Mouse (Mus musculus) neural tube, embryonic 11.5 days (tissue): ENCODE measurements around the gene Pdzk1ip1. TPM values are rescaled to one million over a fixed set of nuclear protein-coding genes. Genes with fewer than 3 reads are reported as not detected.

ENCODE experiments used
- ATAC-seq: fragments of 200-750 bp; cut with Nextera tagmentation; 2 replicates; pipeline ENCODE4 v1.8.0; 2017; ENCODE audit warnings: moderate number of reproducible peaks, mild to moderate bottlenecking, moderate TSS enrichment, moderate library complexity; ENCODE audit not compliant: insufficient read depth, low FRiP score, low TSS enrichment
- DNase-seq: peaks from one replicate; pipeline ENCODE4 v3.0.0-alpha.2; 2015; ENCODE audit warnings: low spot score
- H3K27ac ChIP-seq: fragments of 300-500 bp; sonication (generic); 2 replicates; pipeline ENCODE4 v1.5.1; 2014; ENCODE audit warnings: low read depth, mild to moderate bottlenecking, low read length
- H3K27me3 ChIP-seq: fragments of 300-500 bp; sonication (generic); 2 replicates; pipeline ENCODE4 v1.6.1; 2014; ENCODE audit warnings: mild to moderate bottlenecking, low read length, mixed read lengths; ENCODE audit not compliant: control insufficient read depth, insufficient read depth
- H3K36me3 ChIP-seq: fragments of 300-500 bp; sonication (generic); 2 replicates; pipeline ENCODE4 v1.6.1; 2014; ENCODE audit warnings: mild to moderate bottlenecking, low read length, moderate library complexity, mixed read lengths; ENCODE audit not compliant: control insufficient read depth, insufficient read depth
- H3K4me1 ChIP-seq: fragments of 300-500 bp; sonication (generic); 2 replicates; pipeline ENCODE4 v1.6.1; 2014; ENCODE audit warnings: low read length, mixed read lengths; ENCODE audit not compliant: control insufficient read depth, insufficient read depth
- H3K4me2 ChIP-seq: fragments of 300-500 bp; sonication (generic); 2 replicates; pipeline ENCODE4 v1.6.1; 2014; ENCODE audit warnings: low read depth, mild to moderate bottlenecking, moderate library complexity
- H3K4me3 ChIP-seq: fragments of 300-500 bp; sonication (generic); 2 replicates; pipeline ENCODE4 v1.5.1; 2014; ENCODE audit warnings: low read depth, low read length
- H3K9ac ChIP-seq: fragments of 300-500 bp; sonication (generic); 2 replicates; pipeline ENCODE4 v1.6.1; 2014; ENCODE audit warnings: mild to moderate bottlenecking, low read length
- H3K9me3 ChIP-seq: fragments of 300-500 bp; sonication (generic); 2 replicates; pipeline ENCODE4 v1.6.1; 2016; ENCODE audit warnings: low read length; ENCODE audit not compliant: control insufficient read depth
- WGBS: fragments of 180-500 bp; shearing (Covaris S2); extraction: QIAGEN DNeasy Blood & Tissue Kit; methylation state at CpG from one replicate; pipeline ENCODE4 v1.1.7; 2014; 5-methylcytosine and 5-hydroxymethylcytosine counted together
- polyA plus RNA-seq: library from polyadenylated mRNA; unstranded; fragments of >200 nt; fragmentation: Nextera tagmentation; extraction: Ambion mirVana; gene quantifications from 2 replicates; pipeline ENCODE4 v1.2.1, GENCODE M21; 2014

Pdzk1ip1 gene
- polyA plus RNA-seq = 9.7 and 14.7 TPM in 2 replicates

DNA sequence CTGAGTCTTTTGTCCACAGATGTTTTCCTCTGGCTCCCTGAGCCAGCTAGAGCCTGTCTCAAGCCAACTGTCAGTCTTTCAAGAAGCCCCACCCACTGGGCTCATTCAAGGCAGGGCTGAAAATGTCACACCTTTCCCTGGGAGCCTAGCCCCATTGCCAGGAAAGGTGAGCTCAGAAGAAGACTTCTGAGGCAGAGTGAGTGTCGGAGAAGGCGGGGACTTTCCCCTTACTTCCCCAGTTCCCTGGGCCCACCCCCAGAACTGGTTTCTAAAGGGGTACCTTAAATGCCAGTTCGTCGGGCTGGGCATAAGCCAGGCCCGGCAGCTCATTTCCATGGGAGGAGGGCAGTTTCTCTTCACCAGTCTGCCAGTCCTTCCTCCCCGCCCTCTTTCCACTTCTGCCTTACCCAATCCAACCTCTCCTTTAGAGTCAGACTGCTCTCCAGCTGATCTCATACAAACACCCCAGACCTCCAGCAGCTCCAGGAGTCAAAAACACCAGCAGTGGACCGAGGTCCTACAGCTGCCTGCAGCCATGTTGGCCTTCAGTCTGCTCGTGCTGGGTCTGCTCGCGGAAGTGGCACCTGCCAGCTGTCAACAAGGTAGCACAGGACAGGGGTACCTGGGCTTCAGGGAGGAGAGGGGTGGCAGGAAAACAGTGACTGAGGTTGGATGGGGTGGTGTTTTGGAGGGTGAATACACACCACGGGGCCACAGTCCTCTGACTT lies at the start of gene Pdzk1ip1:
Gene Pdzk1ip1, plus strand, starts transcription at position 98 of the 728 bp plus-strand sequence.
- H3K4me2 ChIP-seq = no peak within 1 kb of the TSS
- no peak within 1 kb of the TSS; the same call in 1 of the 2 replicates for H3K4me3 ChIP-seq
- no peaks in the 10 kb centered on the region for H3K9me3 ChIP-seq
- no peaks in the 10 kb centered on the region for H3K36me3 ChIP-seq
- no peak for ATAC-seq
- peaks cover 5% of the 10 kb centered on the region; the same call in 1 of the 2 replicates for H3K27me3 ChIP-seq
- no peaks in the 10 kb centered on the region for H3K4me1 ChIP-seq
- WGBS = 20% methylated on average over 11 of the region's 11 CpGs
- H3K9ac ChIP-seq = no peak within 1 kb of the TSS
- DNase-seq = no peak
- H3K27ac ChIP-seq = no peak within 1 kb of the TSS

DNA sequence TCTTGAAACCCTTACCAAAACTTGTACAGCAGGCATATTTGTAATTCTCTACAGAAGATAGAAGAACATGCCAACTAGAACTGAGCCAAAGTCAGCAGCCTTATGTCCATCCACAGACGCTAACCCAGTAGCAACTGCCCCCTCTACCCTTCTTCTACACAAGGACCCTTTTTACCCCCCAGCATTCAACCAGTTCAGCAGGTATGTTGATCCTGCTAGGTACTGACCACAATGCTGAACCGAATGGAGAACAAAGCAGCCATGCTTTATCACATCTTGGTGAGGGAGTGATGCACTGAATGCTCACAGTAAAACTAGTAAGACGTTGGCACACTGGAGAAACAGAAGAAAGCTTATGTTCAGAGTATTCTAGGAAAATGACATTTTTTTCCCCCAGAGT lies 42.9 kb upstream of the Pdzk1ip1 start:
- no peak for DNase-seq
- Histone ChIP-seq H3K36me3 (peaks cover 4% of the 10 kb centered on the region), H3K27me3 (peaks cover 11% of the 10 kb centered on the region), H3K4me3 (no peak overlapping the region), H3K27ac (no peak overlapping the region), H3K4me1 (no peaks in the 10 kb centered on the region), H3K9me3 (no peaks in the 10 kb centered on the region), H3K4me2 (no peak overlapping the region), H3K9ac (no peak overlapping the region)
- no peak for ATAC-seq
- 77% methylated on average over 3 of the region's 3 CpGs for WGBS

DNA sequence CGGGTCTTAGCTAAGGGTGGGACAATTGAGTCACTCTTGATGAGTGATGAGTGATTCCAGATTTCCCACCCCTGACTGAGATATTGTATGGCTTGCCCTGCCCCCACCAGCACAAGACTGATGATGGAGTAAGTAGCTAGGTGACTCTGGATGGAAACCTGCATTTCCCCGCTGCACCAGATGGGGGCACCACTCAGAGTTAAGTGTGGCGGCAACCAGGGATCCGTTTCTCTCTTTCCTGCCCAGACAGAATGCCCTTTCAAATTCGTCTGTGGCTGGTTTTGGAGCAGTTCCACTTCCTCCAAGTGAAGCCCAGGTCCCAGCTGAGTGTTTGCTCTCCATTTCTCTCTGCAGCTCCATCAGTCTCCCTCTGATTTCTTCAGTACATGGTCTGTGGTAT lies 40.8 kb upstream of the Pdzk1ip1 start:
- ATAC-seq = 0 out of 2 replicates have a peak, but pooled peaks have one; percentile 7
- Histone ChIP-seq H3K4me2 (no peak overlapping the region), H3K27ac (no peak overlapping the region), H3K9me3 (no peaks in the 10 kb centered on the region), H3K36me3 (no peaks in the 10 kb centered on the region), H3K27me3 (peaks cover 29% of the 10 kb centered on the region), H3K9ac (no peak overlapping the region), H3K4me3 (no peak overlapping the region), H3K4me1 (no peaks in the 10 kb centered on the region)
- WGBS = 2% methylated on average over 5 of the region's 5 CpGs
- peak; percentile 67 for DNase-seq

DNA sequence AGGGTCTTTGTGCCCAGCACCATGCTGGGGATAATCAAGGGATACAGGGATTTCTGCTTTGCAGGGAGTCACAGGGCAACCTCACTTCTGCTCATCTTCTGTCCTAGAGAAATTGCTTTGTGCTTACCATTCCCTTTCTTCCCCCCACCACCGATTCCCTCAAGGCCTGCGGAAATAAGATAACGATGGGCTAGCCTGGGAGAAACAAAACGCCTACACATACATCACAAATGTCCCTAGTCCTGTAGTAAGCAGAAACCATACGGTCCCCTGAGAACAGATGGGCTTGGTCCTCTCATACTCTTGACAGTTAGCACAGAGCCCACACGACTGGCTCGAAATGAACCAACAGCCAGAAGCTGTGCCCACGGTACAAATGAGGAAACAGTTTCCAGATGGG lies 40.3 kb upstream of the Pdzk1ip1 start:
- Histone ChIP-seq H3K4me3 (no peak overlapping the region), H3K27me3 (peaks cover 33% of the 10 kb centered on the region), H3K9ac (no peak overlapping the region), H3K4me2 (no peak overlapping the region), H3K9me3 (no peaks in the 10 kb centered on the region), H3K4me1 (no peaks in the 10 kb centered on the region), H3K27ac (no peak overlapping the region), H3K36me3 (no peaks in the 10 kb centered on the region)
- DNase-seq (no peak), ATAC-seq (no peak)
- WGBS = 71% methylated on average over 8 of the region's 8 CpGs

DNA sequence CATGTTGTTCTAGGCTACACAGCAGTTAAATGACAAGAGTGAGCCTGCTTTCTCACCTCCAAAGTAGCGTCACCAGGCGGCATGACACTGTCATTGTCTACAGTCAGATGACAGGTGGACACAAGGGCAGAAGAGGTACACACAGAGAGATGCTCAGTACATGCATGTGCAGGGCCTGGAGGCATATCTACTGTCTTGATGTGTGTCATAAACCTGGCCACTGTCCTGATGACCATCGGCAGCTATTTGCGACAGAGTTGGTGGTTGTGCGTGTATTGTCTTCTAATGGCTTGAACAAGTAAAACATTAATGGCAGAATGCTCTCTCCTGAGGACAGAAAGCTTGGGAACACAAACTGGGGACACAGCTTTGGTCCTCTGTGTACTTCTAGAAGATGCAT lies 37.3 kb upstream of the Pdzk1ip1 start:
- H3K36me3 ChIP-seq = no peaks in the 10 kb centered on the region
- no peaks in the 10 kb centered on the region for H3K4me1 ChIP-seq
- no peak for DNase-seq
- H3K27ac ChIP-seq = no peak overlapping the region
- no peak for ATAC-seq
- no peak overlapping the region for H3K9ac ChIP-seq
- peaks cover 59% of the 10 kb centered on the region for H3K27me3 ChIP-seq
- H3K4me2 ChIP-seq = no peak overlapping the region
- no peak overlapping the region for H3K4me3 ChIP-seq
- no peaks in the 10 kb centered on the region for H3K9me3 ChIP-seq
- 67% methylated on average over 5 of the region's 5 CpGs for WGBS

DNA sequence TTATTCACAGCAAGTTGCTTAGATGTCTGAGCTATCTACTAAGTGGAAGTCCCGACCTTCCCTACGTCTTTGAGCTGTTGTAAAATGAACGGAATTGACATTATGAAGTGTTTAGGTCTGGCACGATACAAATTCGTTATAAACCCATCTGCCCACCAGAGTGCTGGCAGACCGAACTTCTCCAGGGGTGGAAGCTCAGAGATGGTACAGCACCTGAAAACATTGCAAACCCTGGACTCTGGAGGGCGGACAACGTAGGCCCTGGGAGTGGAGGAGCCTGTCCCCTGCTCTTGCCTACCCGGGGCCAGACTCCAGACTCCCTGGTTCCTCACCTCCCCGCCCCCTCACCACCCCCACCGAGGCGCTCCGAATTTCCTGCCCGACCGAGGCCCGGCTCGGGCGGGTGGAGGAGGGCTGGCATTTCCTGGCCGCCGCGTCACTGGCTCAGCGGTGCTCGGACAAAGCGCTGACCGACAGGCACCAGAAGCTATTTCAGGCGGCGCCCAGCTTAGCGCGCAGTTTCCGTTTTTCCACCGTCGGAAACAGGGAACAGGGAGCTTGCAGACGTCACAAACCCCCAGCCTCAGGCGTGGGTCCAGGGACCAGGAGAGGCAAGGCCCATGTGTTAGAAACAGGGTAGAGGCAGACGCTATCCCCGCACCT lies 36.0 kb upstream of the Pdzk1ip1 start:
- H3K27me3 ChIP-seq = peaks cover 71% of the 10 kb centered on the region
- under 1% methylated on average over 36 of the region's 36 CpGs for WGBS
- no peak overlapping the region for H3K27ac ChIP-seq

DNA sequence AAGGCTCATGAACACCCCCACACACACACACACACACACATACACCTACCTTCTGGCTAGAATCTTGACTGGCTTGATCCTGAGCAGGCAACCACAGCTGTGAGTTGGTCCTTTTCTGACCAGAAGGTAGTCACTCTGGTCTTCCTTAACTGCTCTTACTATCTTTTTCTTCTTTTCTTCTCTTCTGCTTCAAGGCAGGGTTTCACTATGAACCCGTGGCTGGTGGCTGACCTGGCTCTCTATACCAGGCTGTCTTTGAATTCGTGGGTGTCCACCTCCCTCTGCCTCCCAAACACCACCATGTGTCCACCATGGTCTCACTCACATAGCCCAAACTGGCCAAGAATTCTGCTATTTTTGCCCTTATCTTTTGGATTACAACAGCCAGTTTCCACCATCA lies 33.5 kb upstream of the Pdzk1ip1 start:
- no peak for DNase-seq
- Histone ChIP-seq H3K4me2 (no peak overlapping the region), H3K36me3 (no peaks in the 10 kb centered on the region), H3K4me3 (no peak overlapping the region), H3K27me3 (peaks cover 87% of the 10 kb centered on the region), H3K9me3 (no peaks in the 10 kb centered on the region), H3K9ac (no peak overlapping the region), H3K27ac (no peak overlapping the region), H3K4me1 (no peaks in the 10 kb centered on the region; the same call in 1 of the 2 replicates)
- no peak for ATAC-seq
- WGBS = 3% methylated on average over 2 of the region's 2 CpGs

More for the DNA sequence above, 36.0 kb upstream of the Pdzk1ip1 start:
- Histone ChIP-seq H3K4me1 (no peaks in the 10 kb centered on the region; the same call in 1 of the 2 replicates), H3K4me3 (0 out of 2 replicates have a peak overlapping the region, but pooled peaks have one; percentile 11), H3K4me2 (peak overlapping the region; percentile 30), H3K9me3 (no peaks in the 10 kb centered on the region), H3K9ac (no peak overlapping the region), H3K36me3 (no peaks in the 10 kb centered on the region)
- ATAC-seq = peak; percentile 43; the same call in 1 of the 2 replicates
- peak; percentile 61 for DNase-seq

DNA sequence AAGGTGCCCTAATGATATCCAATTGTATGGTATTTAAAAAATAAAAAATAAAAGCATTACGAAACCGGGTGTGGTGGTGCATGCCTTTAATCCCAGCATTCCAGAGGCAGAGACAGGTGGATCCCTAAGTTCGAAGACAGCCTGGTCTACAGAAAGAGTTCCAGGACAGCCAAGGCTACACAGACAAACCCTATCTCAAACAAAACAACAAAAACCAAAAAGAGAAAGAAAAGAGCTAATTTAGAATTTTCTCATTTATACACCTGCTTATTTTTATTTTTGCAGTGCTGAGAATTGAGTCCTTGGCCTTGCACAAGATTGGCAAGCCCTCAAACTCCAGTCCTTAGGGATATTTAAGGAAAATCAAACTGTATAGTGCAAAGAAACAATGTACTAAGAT lies 32.8 kb upstream of the Pdzk1ip1 start:
- no peak overlapping the region for H3K4me3 ChIP-seq
- H3K4me2 ChIP-seq = no peak overlapping the region
- DNase-seq = no peak
- no peak overlapping the region for H3K9ac ChIP-seq
- no peak for ATAC-seq
- H3K36me3 ChIP-seq = no peaks in the 10 kb centered on the region
- H3K9me3 ChIP-seq = no peaks in the 10 kb centered on the region
- H3K4me1 ChIP-seq = no peaks in the 10 kb centered on the region; the same call in 1 of the 2 replicates
- WGBS = 9% methylated on average over 3 of the region's 3 CpGs
- no peak overlapping the region for H3K27ac ChIP-seq
- peaks cover 92% of the 10 kb centered on the region for H3K27me3 ChIP-seq
